Mouse (Mus musculus) neural tube, embryonic 15.5 days (tissue): ENCODE measurements around the gene Usp42. TPM values are rescaled to one million over a fixed set of nuclear protein-coding genes. Genes with fewer than 3 reads are reported as not detected.

Experiments
- ATAC-seq: fragments of 200-750 bp; cut with Nextera tagmentation; 2 replicates; pipeline ENCODE4 v1.8.0; 2017; ENCODE audit warnings: mild to moderate bottlenecking, moderate TSS enrichment, moderate library complexity; ENCODE audit not compliant: low FRiP score
- H3K27ac ChIP-seq: fragments of 300-500 bp; sonication (generic); replicated peaks from 2 replicates; pipeline ENCODE4 v1.5.1; 2015; ENCODE audit warnings: mild to moderate bottlenecking, inconsistent platforms
- H3K27me3 ChIP-seq: fragments of 300-500 bp; sonication (generic); replicated peaks from 2 replicates; pipeline ENCODE4 v1.6.1; 2015; ENCODE audit warnings: inconsistent platforms
- H3K36me3 ChIP-seq: fragments of 300-500 bp; sonication (generic); 2 replicates; pipeline ENCODE4 v1.6.1; 2015; ENCODE audit warnings: inconsistent platforms
- H3K4me1 ChIP-seq: fragments of 300-500 bp; sonication (generic); 2 replicates; pipeline ENCODE4 v1.6.1; 2015; ENCODE audit warnings: inconsistent platforms
- H3K4me2 ChIP-seq: fragments of 300-500 bp; sonication (generic); 2 replicates; pipeline ENCODE4 v1.6.1; 2015; ENCODE audit warnings: inconsistent platforms, mild to moderate bottlenecking, moderate library complexity
- H3K4me3 ChIP-seq: fragments of 300-500 bp; sonication (generic); replicated peaks from 2 replicates; pipeline ENCODE4 v1.5.1; 2015; ENCODE audit warnings: mild to moderate bottlenecking, inconsistent platforms
- H3K9ac ChIP-seq: fragments of 300-500 bp; sonication (generic); replicated peaks from 2 replicates; pipeline ENCODE4 v1.6.1; 2015; ENCODE audit warnings: mild to moderate bottlenecking, inconsistent platforms
- H3K9me3 ChIP-seq: fragments of 300-500 bp; sonication (generic); replicated peaks from 2 replicates; pipeline ENCODE4 v1.6.1; 2016; ENCODE audit warnings: inconsistent platforms
- WGBS: fragments of 180-500 bp; shearing (Covaris S2); methylation state at CpG from one replicate; pipeline ENCODE4 v1.1.7; 2015; ENCODE audit warnings: mixed read lengths; 5-methylcytosine and 5-hydroxymethylcytosine counted together
- polyA plus RNA-seq: library from polyadenylated mRNA; unstranded; fragments of >200 nt; fragmentation: Nextera tagmentation; extraction: Ambion mirVana; gene quantifications from 2 replicates; pipeline ENCODE4 v1.2.1, GENCODE M21; 2015

Usp42 gene
- polyA plus RNA-seq, 1 experiment from 2014 or later: 25.1 TPM

DNA sequence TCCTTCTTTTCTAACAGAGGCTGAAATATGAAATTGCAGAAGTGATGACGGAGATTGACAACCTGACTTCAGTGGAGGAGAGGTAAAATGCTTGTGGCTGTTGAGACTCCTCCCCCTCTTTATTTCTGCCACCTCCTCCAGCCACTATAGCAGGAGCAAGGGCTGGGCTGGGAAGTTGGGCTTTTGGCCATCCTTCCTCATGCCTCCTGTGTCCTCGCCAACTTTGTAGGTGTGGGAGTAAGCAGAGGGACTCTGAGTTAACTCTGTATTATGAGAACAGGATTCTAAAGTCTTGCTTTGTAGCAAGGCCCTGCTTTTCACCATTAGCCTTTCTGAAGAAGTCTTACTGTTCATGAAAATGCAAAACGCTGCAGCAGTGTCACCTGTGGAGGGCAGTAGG, 45.6 kb downstream of the Usp42 start:
- no peak overlapping the region for H3K27ac ChIP-seq
- ATAC-seq: no peak
- H3K27me3 ChIP-seq: no peaks in the 10 kb centered on the region
- H3K9me3 ChIP-seq: no peaks in the 10 kb centered on the region
- 0 out of 2 replicates have a peak, but pooled peaks cover 5% of the 10 kb centered on the region for H3K4me1 ChIP-seq
- 94% methylated on average over 3 of the region's 3 CpGs for WGBS
- H3K4me2 ChIP-seq: no peak overlapping the region
- no peak overlapping the region for H3K4me3 ChIP-seq
- no peak overlapping the region for H3K9ac ChIP-seq
- peaks cover 20% of the 10 kb centered on the region for H3K36me3 ChIP-seq

DNA sequence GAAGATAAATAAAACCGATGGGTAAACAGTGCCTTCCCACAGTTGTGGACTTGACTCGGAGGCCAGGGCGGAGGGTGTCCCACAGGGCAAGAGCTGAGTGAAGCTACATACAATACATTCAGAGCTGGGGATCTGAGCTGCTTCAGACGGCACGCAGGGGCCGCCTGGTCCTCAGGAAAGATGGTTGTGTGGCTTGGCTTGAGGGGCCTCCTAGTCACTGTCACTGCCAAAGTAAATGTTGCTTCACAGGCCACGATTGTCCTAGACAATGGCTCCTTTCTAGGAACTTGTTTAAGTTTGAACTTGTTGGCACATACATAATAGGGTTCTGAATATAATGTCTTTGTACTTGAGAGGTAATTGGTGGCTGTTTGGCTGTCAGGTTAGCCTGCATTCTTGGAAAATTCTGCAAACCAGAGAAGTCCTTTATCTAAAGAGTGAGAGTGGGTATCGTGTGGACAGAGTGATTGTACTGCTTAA, 47.1 kb downstream of the Usp42 start:
- no peak overlapping the region for H3K4me3 ChIP-seq
- no peak for ATAC-seq
- H3K4me1 ChIP-seq: peaks cover 5% of the 10 kb centered on the region; the same call in 1 of the 2 replicates
- no peaks in the 10 kb centered on the region for H3K27me3 ChIP-seq
- H3K27ac ChIP-seq: no peak overlapping the region
- no peaks in the 10 kb centered on the region for H3K9me3 ChIP-seq
- H3K9ac ChIP-seq: no peak overlapping the region
- peaks cover 18% of the 10 kb centered on the region for H3K36me3 ChIP-seq
- no peak overlapping the region for H3K4me2 ChIP-seq
- 71% methylated on average over 8 of the region's 8 CpGs for WGBS

DNA sequence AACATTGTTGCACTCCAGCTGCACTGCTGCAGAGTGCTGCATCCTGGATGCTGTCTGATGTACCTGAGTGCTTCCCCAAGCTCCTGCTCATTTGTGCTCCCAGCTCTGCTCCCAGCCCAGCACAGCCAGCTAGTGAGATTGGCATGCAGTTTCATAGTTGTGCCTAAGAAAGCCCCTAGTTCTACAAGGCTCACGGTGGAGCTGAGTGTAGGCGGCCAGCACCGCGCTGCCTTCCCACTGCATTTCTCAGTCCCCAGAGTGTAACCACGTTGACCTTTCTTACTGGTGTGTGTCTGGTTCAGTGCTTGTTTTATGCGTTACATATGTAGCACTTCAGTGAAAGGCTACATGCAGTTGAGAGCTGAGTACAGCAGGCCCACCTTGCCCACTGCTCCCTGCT, 48.4 kb downstream of the Usp42 start:
- no peak for ATAC-seq
- Histone ChIP-seq H3K4me1 (peaks cover 8% of the 10 kb centered on the region; the same call in 1 of the 2 replicates), H3K27ac (no peak overlapping the region), H3K27me3 (no peaks in the 10 kb centered on the region), H3K9me3 (no peaks in the 10 kb centered on the region), H3K36me3 (peaks cover 18% of the 10 kb centered on the region), H3K4me3 (no peak overlapping the region), H3K4me2 (no peak overlapping the region), H3K9ac (no peak overlapping the region)
- WGBS: 83% methylated on average over 6 of the region's 6 CpGs

DNA sequence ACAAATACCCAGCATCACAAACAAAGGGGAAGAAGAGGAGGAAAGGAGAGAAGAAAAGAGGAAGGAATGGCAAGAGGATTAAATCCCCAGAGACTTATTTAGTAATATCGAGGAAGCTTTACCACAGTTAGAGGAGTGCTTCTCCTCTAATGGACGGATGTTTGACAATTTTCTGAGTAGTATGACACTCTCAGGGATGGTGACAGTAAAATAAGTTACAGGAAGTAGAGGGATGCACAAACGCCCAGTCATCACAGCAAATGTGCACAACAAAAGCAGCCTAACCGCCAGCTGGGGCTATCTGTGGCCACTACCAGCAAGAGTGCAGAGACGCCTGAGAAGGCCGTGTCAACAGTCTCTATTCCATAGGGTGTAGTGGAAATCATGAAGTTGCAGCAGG, 52.4 kb downstream of the Usp42 start:
- Histone ChIP-seq H3K27ac (no peak overlapping the region), H3K4me2 (no peak overlapping the region), H3K9ac (no peak overlapping the region), H3K4me3 (no peak overlapping the region), H3K9me3 (no peaks in the 10 kb centered on the region), H3K27me3 (no peaks in the 10 kb centered on the region), H3K4me1 (peaks cover 11% of the 10 kb centered on the region), H3K36me3 (no peaks in the 10 kb centered on the region)
- ATAC-seq: no peak
- WGBS: 65% methylated on average over 6 of the region's 6 CpGs

DNA sequence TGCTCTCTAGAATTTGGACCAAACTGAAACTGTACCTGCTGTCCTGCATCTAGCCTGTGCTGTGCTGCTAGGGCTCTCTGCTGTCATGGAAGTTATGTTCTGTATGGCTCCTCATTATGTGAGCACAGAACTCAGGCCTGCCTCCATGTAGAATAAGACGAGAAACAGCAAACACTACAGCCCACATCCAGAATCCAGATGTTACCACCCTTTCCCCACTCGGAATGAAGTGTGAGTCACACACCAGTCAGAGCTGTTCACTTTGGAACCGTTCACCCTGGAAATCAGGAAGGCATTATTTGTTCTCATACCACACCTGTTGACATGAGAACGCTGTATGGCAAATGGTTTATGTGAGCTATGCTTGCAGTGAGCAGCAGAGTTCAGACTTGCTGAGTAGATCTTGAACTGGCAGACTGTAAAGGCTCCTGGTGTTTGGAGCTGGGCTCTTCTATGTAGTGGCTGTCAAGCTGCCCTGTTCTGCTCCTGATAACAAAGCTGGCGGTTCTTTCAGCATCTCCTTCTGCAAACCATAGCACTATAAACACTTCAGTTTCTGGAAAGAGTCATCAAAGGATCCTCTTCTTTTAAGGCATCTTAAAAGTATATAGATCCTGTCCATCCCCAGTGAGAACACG, 53.3 kb downstream of the Usp42 start:
- H3K27ac ChIP-seq: no peak overlapping the region
- H3K9ac ChIP-seq: no peak overlapping the region
- no peaks in the 10 kb centered on the region for H3K27me3 ChIP-seq
- H3K9me3 ChIP-seq: no peaks in the 10 kb centered on the region
- no peak for ATAC-seq
- no peaks in the 10 kb centered on the region for H3K36me3 ChIP-seq
- H3K4me3 ChIP-seq: no peak overlapping the region
- WGBS: 79% methylated on average over 6 of the region's 6 CpGs
- H3K4me1 ChIP-seq: peaks cover 15% of the 10 kb centered on the region
- no peak overlapping the region for H3K4me2 ChIP-seq

DNA sequence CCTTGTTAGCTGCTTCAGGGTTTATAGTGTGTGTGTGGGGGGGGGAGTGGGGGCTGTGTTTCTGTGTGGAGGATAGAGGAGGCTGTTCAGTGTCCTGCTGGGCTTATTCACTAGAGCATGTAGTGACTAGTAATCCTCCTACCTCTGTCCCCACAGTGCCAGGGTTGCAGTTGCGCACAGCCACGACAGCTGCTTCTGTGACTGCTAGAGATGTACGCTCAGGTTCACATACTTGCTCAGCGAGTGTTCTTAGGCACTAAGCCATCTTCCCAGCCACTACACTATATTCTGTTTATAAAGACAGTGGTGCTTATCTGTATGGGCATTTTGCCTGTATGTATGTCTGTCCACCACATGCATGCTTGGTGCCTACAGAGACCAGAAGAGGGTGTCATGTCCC, 54.7 kb downstream of the Usp42 start:
- peaks cover 10% of the 10 kb centered on the region for H3K4me1 ChIP-seq
- no peaks in the 10 kb centered on the region for H3K27me3 ChIP-seq
- no peak overlapping the region for H3K4me3 ChIP-seq
- 67% methylated on average over 4 of the region's 4 CpGs for WGBS
- no peak overlapping the region for H3K9ac ChIP-seq
- no peak for ATAC-seq
- no peak overlapping the region for H3K4me2 ChIP-seq
- H3K27ac ChIP-seq: no peak overlapping the region
- H3K36me3 ChIP-seq: no peaks in the 10 kb centered on the region
- H3K9me3 ChIP-seq: no peaks in the 10 kb centered on the region

DNA sequence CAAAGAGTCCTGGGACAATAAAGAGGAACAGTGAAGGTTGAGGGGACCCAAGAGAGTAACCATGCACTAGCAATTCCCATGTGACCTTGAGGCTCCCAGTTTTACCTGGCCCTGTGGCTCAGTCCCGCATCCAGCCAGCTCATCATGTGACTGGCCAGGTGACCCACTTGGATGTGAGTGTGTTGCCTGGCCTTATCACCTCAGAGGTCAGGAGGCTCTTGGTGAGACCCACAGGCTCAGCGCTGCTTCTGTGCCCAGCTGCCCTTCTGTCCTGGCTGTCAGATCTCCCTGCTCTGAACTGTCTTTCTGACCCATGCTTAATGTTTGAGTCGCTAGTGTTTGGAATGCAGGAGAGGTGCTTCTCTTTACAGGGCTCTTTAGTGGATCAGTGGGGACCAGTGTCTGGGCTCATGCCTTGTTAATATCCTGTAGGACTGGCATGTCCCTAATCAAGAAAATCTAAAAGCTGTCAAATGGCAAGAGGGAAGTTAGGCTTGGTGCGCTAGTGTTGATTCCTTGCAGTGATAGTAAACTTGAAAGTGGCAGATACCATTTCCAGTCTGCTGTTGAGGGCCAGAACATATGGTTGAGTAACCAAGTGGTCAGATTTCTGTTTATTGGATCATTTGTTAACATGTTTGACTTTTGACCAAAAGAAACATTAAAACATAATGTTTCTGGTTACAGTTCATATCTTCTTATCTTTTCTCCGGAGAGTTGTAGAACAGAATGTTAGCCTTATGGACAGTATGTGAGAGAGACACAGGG, 55.7 kb downstream of the Usp42 start:
- Histone ChIP-seq H3K27me3 (no peaks in the 10 kb centered on the region), H3K4me1 (peaks cover 10% of the 10 kb centered on the region), H3K27ac (no peak overlapping the region), H3K36me3 (no peaks in the 10 kb centered on the region), H3K4me2 (no peak overlapping the region), H3K4me3 (no peak overlapping the region), H3K9me3 (no peaks in the 10 kb centered on the region), H3K9ac (no peak overlapping the region)
- WGBS: 86% methylated on average over 5 of the region's 5 CpGs
- no peak for ATAC-seq

DNA sequence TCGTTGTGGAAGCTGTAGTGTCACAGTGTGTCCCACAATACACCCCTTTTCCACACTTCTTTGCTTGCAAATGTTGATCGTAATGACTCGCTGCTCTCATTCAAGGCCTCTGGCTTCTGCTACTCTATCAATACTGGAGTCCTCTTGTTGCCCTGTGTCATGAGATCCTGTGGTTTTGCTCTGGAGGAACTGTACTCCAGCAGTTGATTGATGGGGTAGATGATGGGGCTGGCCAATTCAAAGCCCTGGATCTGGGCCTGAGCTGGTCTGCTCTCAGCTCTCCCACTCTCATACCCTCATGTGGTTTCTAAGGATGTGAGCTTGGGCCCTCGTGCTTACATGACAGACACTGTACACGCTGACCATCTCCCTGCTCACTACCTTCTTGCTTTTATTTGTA, 57.5 kb downstream of the Usp42 start:
- H3K27ac ChIP-seq: no peak overlapping the region
- no peak overlapping the region for H3K4me3 ChIP-seq
- no peaks in the 10 kb centered on the region for H3K27me3 ChIP-seq
- WGBS: 72% methylated on average over 5 of the region's 5 CpGs
- H3K4me2 ChIP-seq: no peak overlapping the region
- ATAC-seq: no peak
- H3K36me3 ChIP-seq: no peaks in the 10 kb centered on the region
- H3K4me1 ChIP-seq: peaks cover 7% of the 10 kb centered on the region; the same call in 1 of the 2 replicates
- no peaks in the 10 kb centered on the region for H3K9me3 ChIP-seq
- no peak overlapping the region for H3K9ac ChIP-seq

DNA sequence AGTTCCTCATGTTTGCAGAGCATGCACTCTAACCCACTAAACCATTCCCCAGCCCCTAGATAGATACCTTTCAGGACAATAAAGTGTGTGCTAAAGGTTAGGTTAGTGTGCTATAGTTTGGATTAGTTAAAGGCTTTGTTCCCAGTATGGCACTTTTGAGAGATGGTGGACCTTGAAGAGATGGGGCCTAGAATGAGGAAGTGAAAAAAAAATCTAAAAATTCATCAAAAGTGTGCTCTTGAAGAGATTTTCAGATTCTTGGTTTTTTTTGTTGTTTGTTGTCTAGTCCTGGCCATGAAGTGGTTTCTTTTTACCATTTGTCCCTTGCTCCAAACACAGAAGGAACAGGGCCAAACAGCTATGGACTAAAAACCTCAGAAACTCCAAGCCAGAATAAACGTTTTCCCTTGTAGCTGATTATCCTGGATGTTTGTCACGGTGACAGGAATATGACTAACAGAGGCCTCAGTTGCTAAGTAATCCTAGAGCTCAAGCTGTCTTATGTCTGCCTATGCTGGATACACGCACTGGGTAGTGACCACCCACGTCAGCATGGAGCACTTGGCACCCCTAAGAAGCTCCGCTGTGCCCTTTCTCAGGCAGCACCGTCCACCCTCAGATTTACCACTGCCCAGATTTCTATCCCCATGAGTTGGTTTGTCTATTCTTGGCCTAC, 61.2 kb downstream of the Usp42 start:
- no peak overlapping the region for H3K9ac ChIP-seq
- H3K36me3 ChIP-seq: no peaks in the 10 kb centered on the region
- 83% methylated on average over 6 of the region's 6 CpGs for WGBS
- H3K9me3 ChIP-seq: no peaks in the 10 kb centered on the region
- peaks cover 7% of the 10 kb centered on the region; the same call in 1 of the 2 replicates for H3K4me1 ChIP-seq
- no peak overlapping the region for H3K4me2 ChIP-seq
- no peaks in the 10 kb centered on the region for H3K27me3 ChIP-seq
- no peak overlapping the region for H3K27ac ChIP-seq
- no peak for ATAC-seq
- no peak overlapping the region for H3K4me3 ChIP-seq

DNA sequence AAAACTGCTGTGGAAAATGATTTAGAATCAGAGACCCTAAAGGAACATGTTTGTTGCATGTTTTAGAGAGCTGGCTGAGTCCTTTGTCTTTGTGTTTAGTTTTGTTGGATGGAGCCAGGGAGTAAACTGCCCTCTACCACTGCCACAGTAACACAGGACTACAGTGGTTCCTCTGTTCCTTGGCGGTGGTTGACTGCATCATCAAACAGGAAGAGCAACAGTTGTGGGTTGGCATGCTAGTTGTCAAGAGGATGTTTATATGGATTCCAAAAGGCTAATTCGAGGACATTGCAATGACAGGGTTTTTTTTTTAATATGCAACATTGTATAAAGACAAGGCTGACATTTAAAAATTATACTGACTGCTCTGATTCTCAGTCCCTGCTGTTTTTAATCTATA, 62.2 kb downstream of the Usp42 start:
- Histone ChIP-seq H3K4me2 (no peak overlapping the region), H3K9ac (no peak overlapping the region), H3K4me3 (no peak overlapping the region), H3K36me3 (no peaks in the 10 kb centered on the region), H3K27ac (no peak overlapping the region), H3K9me3 (no peaks in the 10 kb centered on the region), H3K4me1 (peaks cover 7% of the 10 kb centered on the region; the same call in 1 of the 2 replicates), H3K27me3 (no peaks in the 10 kb centered on the region)
- no peak for ATAC-seq
- 63% methylated on average over 2 of the region's 2 CpGs for whole genome bisulfite sequencing

DNA sequence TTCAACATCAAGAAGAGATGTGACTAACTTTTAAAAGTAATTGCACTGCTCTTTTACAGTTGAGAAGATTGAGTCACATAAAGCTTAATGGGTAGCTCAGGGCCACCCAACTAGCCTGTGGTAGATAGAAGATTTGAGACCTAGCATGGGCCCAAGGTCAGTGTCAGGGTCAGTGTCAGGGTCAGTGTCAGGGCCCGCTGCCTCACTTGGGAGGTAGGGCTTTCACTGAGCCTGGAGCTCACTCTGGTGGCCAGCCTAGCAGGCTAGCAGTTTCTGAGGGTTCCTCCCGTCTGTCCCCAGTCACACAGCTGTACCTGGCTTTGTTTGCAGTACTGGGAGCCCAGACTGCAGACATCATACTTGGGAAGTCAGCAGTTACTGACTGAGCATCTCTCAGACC, 62.7 kb downstream of the Usp42 start:
- Histone ChIP-seq H3K27me3 (no peaks in the 10 kb centered on the region), H3K9me3 (no peaks in the 10 kb centered on the region), H3K4me2 (no peak overlapping the region), H3K27ac (no peak overlapping the region), H3K4me1 (peaks cover 4% of the 10 kb centered on the region; the same call in 1 of the 2 replicates), H3K9ac (no peak overlapping the region), H3K36me3 (no peaks in the 10 kb centered on the region), H3K4me3 (no peak overlapping the region)
- 47% methylated on average over 2 of the region's 2 CpGs for WGBS
- no peak for ATAC-seq
